Mouse (Mus musculus) G1E (cell line): ENCODE results near the gene Serpinb6a.

Experiments
- CTCF ChIP-seq: IDR thresholded peaks from 2 replicates; pipeline ENCODE4 v1.5.1; 2012; ENCODE audit warnings: low read depth, low read length, inconsistent platforms, mixed read lengths
- TAL1 ChIP-seq: conservative IDR thresholded peaks from 2 replicates; pipeline ENCODE4 v1.6.1; 2012; ENCODE audit warnings: low read depth, low read length, inconsistent platforms, mixed read lengths

DNA sequence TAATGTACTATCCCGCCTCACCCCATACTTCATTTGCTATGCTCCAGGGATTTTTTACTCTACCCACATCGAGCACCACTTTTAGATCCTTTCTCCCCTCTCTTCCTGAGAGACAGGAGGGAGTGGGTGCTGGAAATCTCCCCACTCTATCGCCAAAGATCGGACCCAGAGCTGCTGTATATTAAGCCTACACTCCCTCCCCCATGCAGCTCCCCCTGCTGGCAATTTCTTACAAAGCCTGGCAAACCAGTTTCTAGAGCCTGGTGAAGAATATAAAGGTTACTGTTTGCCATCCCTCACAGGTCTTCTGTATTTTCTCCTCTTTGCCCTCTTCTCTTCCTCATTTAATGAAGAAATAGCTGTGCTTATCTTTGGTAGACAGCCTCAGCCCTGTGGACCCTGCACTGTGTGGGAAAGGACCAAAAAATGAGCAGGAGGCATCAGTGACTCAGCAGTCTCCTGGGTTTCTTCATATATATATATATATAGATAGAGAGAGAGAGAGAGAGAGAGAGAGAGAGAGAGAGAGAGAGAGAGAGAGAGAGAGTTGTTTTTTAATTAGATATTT lies 60.3 kb downstream of the Serpinb6a start:
- TF ChIP-seq CTCF (no peak), TAL1 (no peak)
